Mouse (Mus musculus) intestine, embryonic 16.5 days (tissue): Measurements from ENCODE around the gene Gm9495. TPM values are rescaled to one million over a fixed set of nuclear protein-coding genes. Genes with fewer than 3 reads are reported as not detected.

Experiments used
- ATAC-seq: fragments of 200-750 bp; cut with Nextera tagmentation; 2 replicates; pipeline ENCODE4 v1.8.0; 2017; ENCODE audit warnings: moderate TSS enrichment, moderate library complexity
- H3K27ac ChIP-seq: fragments of 300-500 bp; sonication (generic); 2 replicates; pipeline ENCODE4 v1.5.1; 2014; ENCODE audit warnings: mild to moderate bottlenecking, low read length
- H3K27me3 ChIP-seq: fragments of 300-500 bp; sonication (generic); replicated peaks from 2 replicates; pipeline ENCODE4 v1.6.1; 2014; ENCODE audit warnings: low read length, control low read depth, mixed read lengths; ENCODE audit not compliant: control insufficient read depth, insufficient read depth
- H3K36me3 ChIP-seq: fragments of 300-500 bp; sonication (generic); 2 replicates; pipeline ENCODE4 v1.6.1; 2014; ENCODE audit warnings: low read length, control low read depth; ENCODE audit not compliant: control insufficient read depth, insufficient read depth
- H3K4me1 ChIP-seq: fragments of 300-500 bp; sonication (generic); 2 replicates; pipeline ENCODE4 v1.6.1; 2014; ENCODE audit warnings: low read length, control low read depth, mixed read lengths; ENCODE audit not compliant: control insufficient read depth, insufficient read depth
- H3K4me2 ChIP-seq: fragments of 300-500 bp; sonication (generic); 2 replicates; pipeline ENCODE4 v1.6.1; 2014; ENCODE audit warnings: low read depth, low read length, control low read depth
- H3K4me3 ChIP-seq: fragments of 300-500 bp; sonication (generic); 2 replicates; pipeline ENCODE4 v1.5.1; 2014; ENCODE audit warnings: mild to moderate bottlenecking, low read length
- H3K9ac ChIP-seq: fragments of 300-500 bp; sonication (generic); 2 replicates; pipeline ENCODE4 v1.6.1; 2014; ENCODE audit warnings: low read depth, low read length
- H3K9me3 ChIP-seq: fragments of 300-500 bp; sonication (generic); 2 replicates; pipeline ENCODE4 v1.6.1; 2016; ENCODE audit warnings: low read length, control low read depth; ENCODE audit not compliant: control insufficient read depth
- WGBS: fragments of 180-500 bp; shearing (Covaris S2); extraction: QIAGEN DNeasy Blood & Tissue Kit; methylation state at CpG from one replicate; pipeline ENCODE4 v1.1.7; 2014; 5-methylcytosine and 5-hydroxymethylcytosine counted together
- polyA plus RNA-seq: library from polyadenylated mRNA; unstranded; fragments of >200 nt; fragmentation: Nextera tagmentation; extraction: Ambion mirVana; gene quantifications from 2 replicates; pipeline ENCODE4 v1.2.1, GENCODE M21; 2015

Gene Gm9495
- polyA plus RNA-seq, 1 experiment from 2014 or later, result not detected

- ATAC-seq, result no peak
- peaks cover 11% of the 10 kb centered on the region for H3K36me3 ChIP-seq
- H3K4me1 ChIP-seq, result no peaks in the 10 kb centered on the region
- 100% methylated on average over 6 of the region's 6 CpGs for WGBS
- no peak overlapping the region for H3K27ac ChIP-seq
- no peak overlapping the region for H3K4me2 ChIP-seq
- no peak overlapping the region for H3K4me3 ChIP-seq
- no peak overlapping the region for H3K9ac ChIP-seq
- peaks cover 9% of the 10 kb centered on the region for H3K9me3 ChIP-seq
- no peaks in the 10 kb centered on the region for H3K27me3 ChIP-seq
These were observed 69.0 kb downstream of the Gm9495 start for GRCm38 (mm10) chr8:69384361-69384760.

Other genes starting within 250 kb of the Gm9495 start
- 11.8 and 13.8 TPM in 2 replicates for gene Zfp930, start 244.5 kb downstream of the Gm9495 start, polyA plus RNA-seq
- gene D130040H23Rik, start 182.5 kb downstream of the Gm9495 start, polyA plus RNA-seq, result 3.0 and 3.6 TPM in 2 replicates
- not detected in 2 replicates for gene Gm7697, start 69.4 kb upstream of the Gm9495 start, polyA plus RNA-seq
- 15.1 and 16.4 TPM in 2 replicates for gene Zfp868, start 172.0 kb upstream of the Gm9495 start, polyA plus RNA-seq
- 0.84 and 1.2 TPM in 2 replicates for gene Zfp964, start 200.9 kb upstream of the Gm9495 start, polyA plus RNA-seq